Mouse (Mus musculus): Measurements from ENCODE around the gene Emc4. TPM values are rescaled to one million over a fixed set of nuclear protein-coding genes. Genes with fewer than 3 reads are reported as not detected.

Gene Emc4
- total RNA-seq (2022) = 100 to 1,000 TPM; 125 to 129 (median 127) TPM

- DNase-seq (ENCODE audit: low spot score in 2 of 2) = peak; percentile 86 to 91
Observed at GRCm38 (mm10) chr2:112367726-112368673, at the start of gene Emc4. Gene Emc4 (minus strand): TSS chr2:112368027.

- DNase-seq (ENCODE audit: low spot score in 2 of 2) = no peak
Observed at GRCm38 (mm10) chr2:112407030-112407429, 39.2 kb upstream of the Emc4 start.

GRCm38 (mm10) chr2:112396649-112397048 is 28.8 kb upstream of the Emc4 start:
- no peak for DNase-seq (ENCODE audit: low spot score in 2 of 2)

- DNase-seq (ENCODE audit: low spot score in 2 of 2) = no peak
Observed at GRCm38 (mm10) chr2:112393958-112394357, 26.1 kb upstream of the Emc4 start.

GRCm38 (mm10) chr2:112392689-112393088 is 24.9 kb upstream of the Emc4 start:
- no peak for DNase-seq (ENCODE audit: low spot score in 2 of 2)

GRCm38 (mm10) chr2:112391346-112392000 is 23.6 kb upstream of the Emc4 start:
- no peak for DNase-seq (ENCODE audit: low spot score in 2 of 2)

- DNase-seq (ENCODE audit: low spot score in 2 of 2) = no peak
Observed at GRCm38 (mm10) chr2:112390843-112391242, 23.0 kb upstream of the Emc4 start.

- DNase-seq (ENCODE audit: low spot score in 2 of 2) = no peak
Observed at GRCm38 (mm10) chr2:112381219-112381618, 13.4 kb upstream of the Emc4 start.

GRCm38 (mm10) chr2:112380131-112380530 is 12.3 kb upstream of the Emc4 start:
- no peak for DNase-seq (ENCODE audit: low spot score in 2 of 2)

GRCm38 (mm10) chr2:112378973-112379898 is 11.4 kb upstream of the Emc4 start, which contains the start of gene Katnbl1:
Gene Katnbl1 (plus strand): TSS chr2:112379211.
- peak; percentile 72 to 86 for DNase-seq (ENCODE audit: low spot score in 2 of 2)

- DNase-seq (ENCODE audit: low spot score in 2 of 2) = no peak
Observed at GRCm38 (mm10) chr2:112374610-112375009, 6.8 kb upstream of the Emc4 start.

- no peak for DNase-seq (ENCODE audit: low spot score in 2 of 2)
Observed at GRCm38 (mm10) chr2:112373141-112373540, 5.3 kb upstream of the Emc4 start.

- DNase-seq (ENCODE audit: low spot score in 2 of 2) = no peak
Observed at GRCm38 (mm10) chr2:112369941-112370340, 2.1 kb upstream of the Emc4 start.

- no peak for DNase-seq (ENCODE audit: low spot score in 2 of 2)
Observed at GRCm38 (mm10) chr2:112367222-112367621, 605 bp downstream of the Emc4 start.

GRCm38 (mm10) chr2:112360781-112361169 is 7.1 kb downstream of the Emc4 start:
- DNase-seq (ENCODE audit: low spot score in 2 of 2) = no peak

- DNase-seq (ENCODE audit: low spot score in 2 of 2) = no peak
Observed at GRCm38 (mm10) chr2:112360012-112360780, 7.6 kb downstream of the Emc4 start.

- DNase-seq (ENCODE audit: low spot score in 2 of 2) = no peak
Observed at GRCm38 (mm10) chr2:112359611-112360010, 8.2 kb downstream of the Emc4 start.

GRCm38 (mm10) chr2:112353685-112354455 is 14.0 kb downstream of the Emc4 start:
- DNase-seq (ENCODE audit: low spot score in 2 of 2) = no peak

GRCm38 (mm10) chr2:112348246-112348645 is 19.6 kb downstream of the Emc4 start:
- DNase-seq (ENCODE audit: low spot score in 2 of 2) = no peak

- DNase-seq (ENCODE audit: low spot score in 2 of 2) = no peak
Observed at GRCm38 (mm10) chr2:112341117-112341516, 26.7 kb downstream of the Emc4 start.

Measured in layer of hippocampus, adult 8-10 months (tissue).